Mouse (Mus musculus) kidney, postnatal 0 days (tissue): ENCODE measurements at regions not wholly inside any gene's neighbourhood (a gene's known extent, or its start where the extent isn't known, plus 50 kb on each side); places are given as distances from the start of the nearest gene placed in this dataset.
A peak's percentile ranks its signal among the peaks of the same experiment; 100 is the strongest.

Source experiments
- ATAC-seq: fragments of 200-750 bp; cut with Nextera tagmentation; replicated peaks from 2 replicates; pipeline ENCODE4 v1.8.0; 2017; ENCODE audit warnings: low read depth, moderate number of reproducible peaks, moderate TSS enrichment, moderate library complexity; ENCODE audit not compliant: low FRiP score
- DNase-seq: peaks from one replicate; pipeline ENCODE4 v3.0.0-alpha.2; 2016; ENCODE audit warnings: low spot score
- H3K27ac ChIP-seq: fragments of 300-500 bp; sonication (generic); 2 replicates; pipeline ENCODE4 v1.5.1; 2014; ENCODE audit warnings: mild to moderate bottlenecking
- H3K27me3 ChIP-seq: fragments of 300-500 bp; sonication (generic); 2 replicates; pipeline ENCODE4 v1.6.1; 2014; ENCODE audit warnings: low read length, mixed read lengths; ENCODE audit not compliant: insufficient read depth
- H3K36me3 ChIP-seq: fragments of 300-500 bp; sonication (generic); 2 replicates; pipeline ENCODE4 v1.6.1; 2014; ENCODE audit warnings: low read length, mixed read lengths; ENCODE audit not compliant: insufficient read depth
- H3K4me1 ChIP-seq: fragments of 300-500 bp; sonication (generic); replicated peaks from 2 replicates; pipeline ENCODE4 v1.6.1; 2014; ENCODE audit warnings: antibody characterized with exemption, low read length, mixed read lengths; ENCODE audit not compliant: insufficient read depth
- H3K4me2 ChIP-seq: fragments of 300-500 bp; sonication (generic); 2 replicates; pipeline ENCODE4 v1.6.1; 2014; ENCODE audit warnings: mild to moderate bottlenecking, low read length, moderate library complexity, mixed read lengths
- H3K4me3 ChIP-seq: fragments of 300-500 bp; sonication (generic); replicated peaks from 2 replicates; pipeline ENCODE4 v1.5.1; 2014; ENCODE audit warnings: low read depth, low read length
- H3K9ac ChIP-seq: fragments of 300-500 bp; sonication (generic); 2 replicates; pipeline ENCODE4 v1.6.1; 2014; ENCODE audit warnings: low read depth, low read length
- H3K9me3 ChIP-seq: fragments of 300-500 bp; sonication (generic); replicated peaks from 2 replicates; pipeline ENCODE4 v1.6.1; 2016; ENCODE audit warnings: low read length, inconsistent platforms, mixed read lengths
- CTCF ChIP-seq: IDR thresholded peaks from 2 replicates; pipeline ENCODE4 v1.5.1; 2016; ENCODE audit warnings: antibody characterized with exemption, low read depth, mild to moderate bottlenecking, moderate library complexity
- WGBS: fragments of 180-500 bp; shearing (Covaris S2); extraction: QIAGEN DNeasy Blood & Tissue Kit; methylation state at CpG from one replicate; pipeline ENCODE4 v1.1.7; 2014; 5-methylcytosine and 5-hydroxymethylcytosine counted together

GRCm38 (mm10) chr8:91872278-91873115, 70.6 kb upstream of the Irx3 start:
- H3K4me2 ChIP-seq: peak overlapping the region; percentile 38
- peak; percentile 34 for DNase-seq
- H3K9me3 ChIP-seq: no peaks in the 10 kb centered on the region
- TF ChIP-seq CTCF: no peak; the same call in 1 of the 2 replicates
- H3K4me3 ChIP-seq: no peak overlapping the region
- 0 out of 2 replicates have a peak, but pooled peaks cover 3% of the 10 kb centered on the region for H3K4me1 ChIP-seq
- H3K27me3 ChIP-seq: 0 out of 2 replicates have a peak, but pooled peaks cover 7% of the 10 kb centered on the region
- H3K9ac ChIP-seq: no peak overlapping the region
- 8% methylated on average over 29 of the region's 29 CpGs for WGBS
- ATAC-seq: no peak
- H3K27ac ChIP-seq: no peak overlapping the region
- no peaks in the 10 kb centered on the region for H3K36me3 ChIP-seq

- H3K27me3 ChIP-seq: 0 out of 2 replicates have a peak, but pooled peaks cover 13% of the 10 kb centered on the region
- ATAC-seq (no peak), DNase-seq (no peak)
- H3K36me3 ChIP-seq: no peaks in the 10 kb centered on the region
- no peak for TF ChIP-seq CTCF
- H3K4me2 ChIP-seq: no peak overlapping the region
- H3K27ac ChIP-seq: no peak overlapping the region
- H3K9me3 ChIP-seq: no peaks in the 10 kb centered on the region
- no peak overlapping the region for H3K9ac ChIP-seq
- H3K4me1 ChIP-seq: no peaks in the 10 kb centered on the region
- 25% methylated on average over 7 of the region's 7 CpGs for WGBS
- no peak overlapping the region for H3K4me3 ChIP-seq
Measured at GRCm38 (mm10) chr8:91867069-91867468, 65.2 kb upstream of the Irx3 start.

GRCm38 (mm10) chr8:91866076-91866475, 64.2 kb upstream of the Irx3 start:
- 36% methylated on average over 7 of the region's 7 CpGs for WGBS
- no peak for ATAC-seq
- H3K4me2 ChIP-seq: no peak overlapping the region

GRCm38 (mm10) chr8:91865361-91865760, 63.5 kb upstream of the Irx3 start:
- DNase-seq (no peak), ATAC-seq (no peak)
- no peak for TF ChIP-seq CTCF
- H3K27ac ChIP-seq: no peak overlapping the region
- H3K9me3 ChIP-seq: no peaks in the 10 kb centered on the region
- H3K27me3 ChIP-seq: 0 out of 2 replicates have a peak, but pooled peaks cover 10% of the 10 kb centered on the region
- H3K4me3 ChIP-seq: no peak overlapping the region
- WGBS: 9% methylated on average over 10 of the region's 10 CpGs
- no peaks in the 10 kb centered on the region for H3K36me3 ChIP-seq
- H3K4me1 ChIP-seq: no peaks in the 10 kb centered on the region
- no peak overlapping the region for H3K4me2 ChIP-seq
- no peak overlapping the region for H3K9ac ChIP-seq

More at GRCm38 (mm10) chr8:91866076-91866475, 64.2 kb upstream of the Irx3 start:
- no peaks in the 10 kb centered on the region for H3K9me3 ChIP-seq
- H3K4me1 ChIP-seq: no peaks in the 10 kb centered on the region
- no peaks in the 10 kb centered on the region for H3K36me3 ChIP-seq
- no peak for TF ChIP-seq CTCF
- H3K27me3 ChIP-seq: 0 out of 2 replicates have a peak, but pooled peaks cover 10% of the 10 kb centered on the region
- DNase-seq: no peak
- no peak overlapping the region for H3K4me3 ChIP-seq
- H3K9ac ChIP-seq: no peak overlapping the region
- H3K27ac ChIP-seq: no peak overlapping the region

- ATAC-seq (no peak), DNase-seq (no peak)
- no peak overlapping the region for H3K4me3 ChIP-seq
- TF ChIP-seq CTCF: no peak
- no peak overlapping the region for H3K9ac ChIP-seq
- WGBS: 32% methylated on average over 4 of the region's 4 CpGs
- 0 out of 2 replicates have a peak, but pooled peaks cover 12% of the 10 kb centered on the region for H3K27me3 ChIP-seq
- H3K4me2 ChIP-seq: no peak overlapping the region
- H3K27ac ChIP-seq: no peak overlapping the region
- H3K9me3 ChIP-seq: no peaks in the 10 kb centered on the region
- no peaks in the 10 kb centered on the region for H3K36me3 ChIP-seq
- H3K4me1 ChIP-seq: no peaks in the 10 kb centered on the region
Measured at GRCm38 (mm10) chr8:91863505-91863904, 61.6 kb upstream of the Irx3 start.

GRCm38 (mm10) chr8:91855881-91856280, 54.0 kb upstream of the Irx3 start:
- no peak overlapping the region for H3K9ac ChIP-seq
- H3K27ac ChIP-seq: no peak overlapping the region
- H3K4me3 ChIP-seq: no peak overlapping the region
- no peaks in the 10 kb centered on the region for H3K36me3 ChIP-seq
- H3K4me1 ChIP-seq: no peaks in the 10 kb centered on the region
- no peaks in the 10 kb centered on the region for H3K9me3 ChIP-seq
- 0 out of 2 replicates have a peak, but pooled peaks cover 6% of the 10 kb centered on the region for H3K27me3 ChIP-seq
- ATAC-seq (no peak), DNase-seq (no peak)
- 80% methylated on average over 14 of the region's 14 CpGs for WGBS
- TF ChIP-seq CTCF: no peak
- H3K4me2 ChIP-seq: no peak overlapping the region
